Mouse (Mus musculus) ovary, adult 18-20 months (tissue): ENCODE measurements at regions not wholly inside any gene's neighbourhood (a gene's known extent, or its start where the extent isn't known, plus 50 kb on each side); places are given as distances from the start of the nearest gene placed in this dataset.
A peak's percentile ranks its signal among the peaks of the same experiment; 100 is the strongest.

Experiments used
- DNase-seq: peaks from one replicate; pipeline ENCODE4 v3.0.0; 2022; ENCODE audit warnings: low spot score, mixed read lengths

DNA sequence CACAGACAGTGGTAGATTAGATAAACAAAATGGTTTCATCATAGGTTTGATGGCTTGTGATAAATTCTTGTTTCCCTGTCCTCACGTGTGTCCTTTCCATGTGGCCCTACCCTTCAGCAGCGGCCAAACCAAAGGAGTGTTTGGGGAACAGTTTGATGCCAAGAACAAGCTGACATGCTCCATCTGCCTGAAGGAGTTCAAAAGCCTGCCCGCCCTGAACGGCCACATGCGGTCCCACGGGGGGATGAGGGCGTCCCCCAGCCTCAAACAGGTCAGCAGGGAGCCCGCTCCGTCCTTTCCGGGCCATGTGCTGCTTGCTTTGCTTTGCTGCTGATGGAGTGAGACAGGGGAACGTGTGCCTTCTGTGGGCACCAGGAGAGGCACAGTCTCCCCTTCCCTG is 51.0 kb upstream of the Mrps10 start:
- DNase-seq: no peak

DNA sequence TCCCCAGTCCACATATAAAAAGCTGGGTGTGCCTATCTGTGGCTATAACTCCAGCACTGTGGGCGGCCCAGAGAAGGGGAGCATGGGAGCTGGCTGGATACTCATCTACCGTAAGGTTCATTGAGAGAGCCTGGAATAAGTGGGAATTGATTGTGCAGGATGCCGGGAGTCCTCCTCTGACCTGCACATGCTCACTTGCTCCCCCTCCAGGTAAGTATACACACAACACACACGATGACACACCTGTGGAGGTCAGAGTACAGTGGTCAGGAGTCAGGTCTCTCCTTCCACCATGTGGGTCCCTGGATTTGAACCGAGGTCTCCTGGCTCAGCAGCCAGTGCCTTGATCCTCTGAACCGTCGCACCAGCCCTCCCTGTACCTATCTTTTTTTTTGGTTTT is 55.5 kb upstream of the Mrps10 start:
- no peak for DNase-seq

DNA sequence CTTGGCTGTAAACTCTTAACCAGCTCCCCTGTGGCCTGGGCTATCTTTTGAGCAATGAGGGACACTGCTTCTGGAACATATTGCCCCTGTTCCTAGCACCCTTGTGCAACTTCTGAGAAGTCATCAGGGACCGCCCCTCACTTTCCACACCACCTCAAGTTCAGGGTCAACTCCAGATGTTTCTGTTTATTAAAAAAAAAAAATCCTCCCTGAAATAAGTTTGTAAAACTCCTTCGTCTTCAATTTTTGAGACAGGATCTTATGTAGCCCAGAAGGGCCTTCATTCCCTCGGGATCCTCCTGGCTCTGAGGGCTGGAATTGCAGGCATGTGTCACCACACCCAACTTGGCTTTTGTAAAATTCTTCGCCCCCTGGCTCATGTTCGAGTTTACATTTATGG is 57.4 kb upstream of the Mrps10 start:
- DNase-seq: no peak

DNA sequence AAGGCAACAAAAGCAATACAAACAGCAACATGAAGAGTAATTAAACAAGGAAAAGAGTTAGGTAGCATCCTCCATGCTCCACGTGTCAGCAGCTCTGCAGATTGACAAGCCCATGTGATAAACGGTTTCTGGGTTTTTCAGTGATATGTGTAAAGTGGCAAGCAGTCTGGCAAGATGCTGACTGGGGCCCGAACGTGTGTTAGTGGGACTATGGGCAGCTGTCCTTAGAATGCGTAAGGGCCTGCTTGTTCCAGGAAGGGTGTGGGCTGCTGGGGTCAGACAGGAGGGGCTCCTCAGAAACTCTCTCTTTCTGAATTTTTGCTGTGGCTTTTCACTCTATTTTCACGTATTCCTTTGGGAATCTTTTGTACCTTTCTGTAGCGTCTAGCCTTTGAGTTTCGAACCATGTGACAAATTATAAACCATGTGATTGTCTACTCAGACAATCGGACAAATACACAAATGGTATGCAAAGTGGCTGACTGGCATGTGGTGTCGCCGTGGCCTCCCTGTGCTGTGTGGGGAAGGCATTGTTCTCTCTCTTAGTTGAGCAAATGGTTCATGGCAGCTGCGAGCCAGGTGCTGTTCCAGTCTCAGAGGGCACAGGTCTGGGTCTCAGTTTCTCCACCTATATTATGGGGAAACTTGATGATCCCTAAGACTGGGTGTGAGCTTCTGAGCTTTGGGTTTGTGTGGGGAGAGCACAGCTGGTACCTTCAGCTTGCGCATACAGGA is 62.5 kb upstream of the Mrps10 start:
- no peak for DNase-seq

DNA sequence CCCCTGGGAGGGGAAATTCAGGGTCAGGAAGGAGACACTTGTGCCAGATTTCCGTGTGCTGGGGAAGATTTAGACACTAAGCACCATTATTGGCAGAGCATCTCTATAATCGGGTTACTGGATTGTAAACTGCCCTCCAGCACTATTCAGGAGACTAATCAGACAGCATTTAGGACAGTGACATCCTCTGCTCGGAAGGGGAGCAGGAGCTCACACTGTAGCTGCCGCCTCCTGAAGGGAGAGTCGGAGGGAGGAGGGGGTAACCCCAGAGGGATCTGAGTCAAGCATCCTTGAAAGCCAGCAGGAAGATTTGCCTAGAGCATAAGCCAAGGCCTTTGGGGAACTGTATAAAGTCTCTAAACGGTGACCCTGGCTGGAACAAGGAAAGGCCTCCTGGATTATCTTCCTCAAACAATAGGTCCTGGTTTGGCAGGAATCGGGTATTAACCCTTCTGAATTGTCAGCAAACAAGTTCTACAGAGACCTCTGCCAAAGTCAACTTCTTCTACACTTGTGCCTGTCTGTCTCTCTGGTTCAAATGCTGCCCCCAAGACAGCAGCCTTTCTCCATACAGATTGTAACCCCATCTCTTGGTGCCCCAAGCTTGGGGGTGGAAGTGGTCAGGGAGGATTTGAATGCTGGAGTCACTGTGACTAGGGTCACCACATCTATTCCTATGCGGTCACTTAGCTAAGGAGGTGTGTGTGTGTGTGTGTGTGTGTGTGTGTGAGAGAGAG is 64.1 kb upstream of the Mrps10 start:
- DNase-seq: peak; percentile 59

DNA sequence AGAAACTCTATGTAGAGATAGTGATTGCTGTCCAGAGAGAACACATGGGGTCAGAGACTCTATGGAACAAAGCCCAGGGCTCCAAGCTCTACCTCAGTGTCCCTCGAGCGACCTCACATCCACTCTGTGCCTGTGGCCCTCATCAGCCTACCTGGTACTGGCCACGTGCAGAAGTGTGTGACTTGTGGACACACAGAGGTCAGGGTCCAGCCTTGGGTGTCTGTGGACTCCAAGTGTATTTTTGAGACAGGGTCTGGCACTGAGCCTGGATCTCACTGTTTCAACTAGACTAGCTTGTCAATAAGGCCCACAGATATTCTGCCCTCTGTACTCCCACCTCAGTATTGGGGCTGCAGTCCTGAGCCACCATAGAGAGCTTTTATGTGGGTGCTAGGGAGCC is 65.1 kb upstream of the Mrps10 start:
- no peak for DNase-seq

DNA sequence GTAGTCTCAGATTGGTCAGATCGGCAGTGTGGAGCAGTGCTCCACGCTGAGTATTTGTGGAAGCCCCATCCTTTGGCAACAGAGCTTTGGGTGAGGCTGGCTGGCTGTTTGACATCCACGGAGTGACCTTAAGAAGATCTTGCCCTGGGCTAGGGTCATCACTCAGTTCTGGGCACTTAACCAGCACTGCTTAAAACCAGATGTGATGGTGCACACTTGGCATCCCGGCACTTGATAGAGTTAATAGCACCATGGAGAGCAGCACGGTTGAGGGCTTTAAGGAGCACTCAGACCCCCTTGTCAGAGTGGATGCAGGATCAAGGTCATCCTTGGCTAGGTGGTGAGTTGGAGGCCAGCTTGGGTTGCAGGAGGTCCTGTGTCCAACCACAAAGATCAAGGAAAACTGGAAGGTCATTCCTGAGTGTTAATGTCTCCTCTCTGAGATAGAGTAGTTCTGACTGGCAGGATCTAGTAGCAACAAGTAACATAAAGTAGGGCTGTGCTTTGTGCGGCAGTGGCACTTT is 70.2 kb upstream of the Mrps10 start:
- DNase-seq: no peak

DNA sequence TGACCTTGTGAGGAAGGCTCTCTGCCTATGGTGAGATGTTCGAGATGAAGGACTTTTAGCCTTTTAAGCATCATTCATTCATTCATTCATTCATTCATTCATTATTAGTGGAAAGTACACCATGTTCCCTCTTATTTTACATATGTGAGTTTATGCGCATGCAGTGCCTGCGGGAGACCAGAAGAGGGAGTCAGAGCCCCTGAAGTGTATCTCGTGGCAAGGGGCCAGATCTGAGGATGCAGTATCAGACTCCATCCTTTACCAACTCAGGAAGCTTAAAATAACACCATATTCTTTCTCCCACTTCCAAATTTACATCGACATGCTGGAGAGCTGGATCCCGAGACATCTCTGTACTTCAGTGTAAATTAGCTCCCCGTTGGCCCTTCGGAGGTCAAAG is 70.7 kb upstream of the Mrps10 start:
- DNase-seq: no peak

DNA sequence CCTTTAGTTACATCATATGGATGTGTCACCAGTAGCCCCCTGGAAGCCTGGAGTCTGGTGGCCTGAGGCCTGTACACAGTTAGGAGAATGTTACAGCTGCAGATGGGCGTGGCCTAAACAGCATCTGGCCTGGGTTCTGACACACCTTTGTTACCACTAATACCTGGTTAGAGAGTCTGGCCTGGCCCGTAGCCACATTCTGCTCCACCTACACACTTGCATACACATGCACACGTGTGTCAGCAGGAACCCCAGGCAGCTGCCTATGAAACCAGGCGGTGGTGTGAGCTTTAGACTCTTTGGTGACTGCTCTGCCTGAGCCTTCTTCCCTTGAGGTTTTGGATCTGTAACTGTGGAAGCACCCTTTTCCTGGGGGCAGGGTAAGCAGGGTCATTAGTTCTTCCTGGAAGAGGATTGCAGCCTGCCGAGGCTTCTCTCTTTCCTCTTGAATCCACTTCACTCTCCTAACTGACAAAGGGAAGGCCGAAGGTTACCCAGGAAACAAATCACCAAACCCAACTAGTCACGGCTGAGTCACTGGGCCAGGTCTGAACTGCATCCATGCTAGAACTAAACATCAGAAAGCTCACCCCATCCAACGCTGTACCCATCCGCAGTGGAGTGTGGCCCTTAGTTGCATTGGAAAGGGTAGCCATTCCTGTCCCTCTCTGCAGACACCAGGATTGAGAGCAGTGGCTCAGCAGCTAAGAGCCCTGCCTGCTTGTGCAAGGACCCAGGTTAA is 71.8 kb upstream of the Mrps10 start:
- no peak for DNase-seq

DNA sequence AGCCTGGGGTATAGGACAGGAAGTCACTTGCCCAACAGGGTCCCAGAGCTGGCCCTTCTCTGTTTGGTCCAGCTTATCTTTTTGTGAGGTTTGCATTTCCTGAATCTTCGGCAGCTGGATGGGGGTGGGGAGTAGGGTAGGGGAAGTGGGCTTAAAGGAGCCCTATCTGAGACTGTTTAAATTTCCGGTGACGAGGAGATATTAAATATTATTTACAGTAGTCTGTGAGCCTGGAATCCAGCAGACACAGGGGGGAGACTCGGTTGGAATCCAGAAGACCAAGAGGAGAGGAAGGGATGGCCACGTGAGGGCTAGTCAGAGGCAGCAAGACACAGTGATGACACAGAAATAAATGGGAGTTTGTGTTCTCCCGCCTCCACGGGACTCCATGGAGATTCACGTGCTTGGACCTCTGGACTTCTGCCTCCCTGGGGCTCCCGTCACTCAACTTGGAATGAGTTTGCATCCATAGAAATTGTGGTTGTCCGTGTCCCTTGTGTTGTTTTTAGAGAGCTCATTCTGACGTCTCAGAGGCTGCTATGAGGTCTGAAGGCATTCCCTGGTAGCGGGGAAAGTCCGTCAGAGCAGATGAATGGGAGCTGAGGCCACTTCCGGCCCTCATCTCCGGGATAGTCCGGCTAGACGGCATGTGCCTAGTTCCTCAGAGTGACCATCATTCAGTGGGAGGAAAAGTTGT is 73.2 kb upstream of the Mrps10 start:
- no peak for DNase-seq

DNA sequence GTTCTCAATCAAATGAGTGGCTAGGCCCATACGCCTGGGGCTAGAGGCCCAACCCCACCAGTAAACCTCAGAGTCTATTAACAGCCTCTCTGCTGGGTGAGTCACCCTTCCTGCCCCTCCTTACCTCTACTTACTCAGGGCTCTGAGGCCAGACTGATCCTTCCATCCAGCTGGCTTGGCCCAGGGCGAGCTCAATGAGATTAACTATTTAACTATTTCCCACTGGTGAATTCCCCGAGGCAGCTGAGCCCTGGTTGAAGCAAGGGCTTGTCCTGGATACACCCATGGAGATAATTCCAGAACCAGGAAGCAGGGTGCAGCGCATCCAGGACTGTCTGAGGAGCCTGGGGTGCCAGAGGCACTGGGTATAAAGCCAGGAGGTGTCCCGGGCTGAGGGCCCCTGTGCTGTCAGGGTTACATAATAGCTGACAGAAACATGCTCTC is 74.6 kb upstream of the Mrps10 start:
- no peak for DNase-seq

DNA sequence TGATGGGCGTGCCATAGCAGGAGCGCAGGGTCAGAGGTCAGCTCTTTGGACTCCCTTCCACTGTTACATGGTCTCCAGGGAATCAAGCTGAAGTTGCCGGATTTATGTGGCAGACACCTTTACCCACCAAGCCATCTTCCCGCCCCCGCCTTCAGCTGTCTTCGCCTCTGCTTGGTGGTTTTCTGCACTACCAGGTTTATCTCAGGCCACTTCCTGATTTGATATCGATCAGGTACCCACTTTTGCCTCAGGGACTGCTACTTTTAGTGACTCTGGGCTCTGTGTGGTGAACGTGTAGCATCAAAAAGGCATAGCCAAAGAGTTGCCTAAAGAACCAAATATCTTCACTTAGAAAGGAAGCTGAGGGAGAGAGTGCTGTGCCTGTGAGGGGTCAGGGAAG is 75.5 kb upstream of the Mrps10 start:
- no peak for DNase-seq

DNA sequence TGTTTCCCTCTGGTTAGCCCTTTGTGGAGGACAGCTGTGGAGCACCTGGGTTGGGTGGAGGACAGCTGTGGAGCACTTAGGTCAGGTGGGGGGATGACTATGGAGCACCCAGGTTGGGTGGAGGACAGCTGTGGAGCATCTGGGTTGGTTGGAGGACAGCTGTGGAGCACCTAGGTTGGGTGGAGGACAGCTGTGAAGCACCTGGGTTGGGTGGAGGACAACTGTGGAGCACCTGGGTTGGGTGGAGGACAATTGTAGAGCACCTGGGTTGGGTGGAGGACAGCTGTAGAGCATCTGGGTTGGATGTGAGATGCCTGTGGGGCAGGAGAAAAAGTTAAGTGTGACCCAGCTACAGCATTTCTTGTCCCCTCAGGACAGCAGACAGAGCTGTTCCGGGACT is 77.1 kb upstream of the Mrps10 start:
- DNase-seq: no peak

DNA sequence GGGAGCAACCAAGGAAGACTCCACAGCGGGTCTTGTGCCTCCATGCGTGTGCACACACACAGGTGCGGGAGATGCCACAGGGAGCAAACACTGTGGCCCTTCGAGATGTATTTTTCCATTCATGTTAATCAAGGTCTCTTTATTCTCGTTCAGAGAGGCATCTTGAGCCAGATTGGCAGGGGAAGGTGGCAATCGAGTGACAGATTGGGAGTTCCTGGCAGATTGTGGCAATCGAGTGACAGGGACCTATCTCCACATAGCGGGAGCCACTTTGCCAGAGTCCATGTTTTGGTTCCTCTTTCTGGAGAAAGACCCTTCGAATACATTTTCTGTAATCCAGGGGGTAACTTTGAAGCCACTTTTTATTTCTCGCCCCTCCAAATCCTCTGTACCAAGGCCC is 83.1 kb upstream of the Mrps10 start:
- DNase-seq: no peak

DNA sequence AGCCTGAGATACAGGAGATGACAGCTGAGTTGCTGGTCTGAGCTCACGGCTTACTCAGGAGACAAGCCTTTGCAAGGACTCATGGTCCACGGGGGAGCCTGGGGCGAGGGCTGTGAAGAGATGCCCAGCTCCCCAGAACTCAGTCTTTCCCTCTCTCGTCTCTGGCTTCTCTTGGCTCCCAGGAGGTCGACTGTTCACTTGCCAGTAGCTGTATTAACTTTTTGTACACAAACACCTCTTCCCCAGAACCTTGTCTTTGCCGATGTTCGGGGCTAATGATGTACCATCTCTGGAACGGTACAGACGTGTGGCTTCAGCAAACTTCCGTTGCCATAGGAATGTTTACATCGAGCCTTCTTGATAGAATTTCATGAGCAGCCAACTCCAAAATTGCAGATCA is 84.5 kb upstream of the Mrps10 start:
- DNase-seq: no peak

DNA sequence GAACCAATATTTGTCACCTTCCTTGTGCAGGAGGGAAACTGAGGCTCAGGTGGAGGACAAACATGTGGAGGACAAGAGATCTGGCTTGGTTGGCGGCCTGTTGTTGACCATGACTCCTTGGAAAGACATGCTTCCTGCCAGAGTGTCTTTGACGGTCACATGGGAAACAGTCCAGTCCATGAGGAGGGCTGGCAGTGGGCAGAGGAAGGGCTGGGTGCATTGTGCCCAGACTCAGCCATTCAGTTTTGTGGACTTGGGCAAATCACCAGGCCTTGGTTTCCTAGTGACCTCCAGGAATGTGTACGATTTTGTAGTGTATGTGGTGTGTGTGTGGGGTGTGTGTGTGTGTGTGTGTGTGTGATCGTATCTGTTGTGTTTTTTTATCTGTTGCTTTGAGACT is 85.5 kb upstream of the Mrps10 start:
- no peak for DNase-seq

DNA sequence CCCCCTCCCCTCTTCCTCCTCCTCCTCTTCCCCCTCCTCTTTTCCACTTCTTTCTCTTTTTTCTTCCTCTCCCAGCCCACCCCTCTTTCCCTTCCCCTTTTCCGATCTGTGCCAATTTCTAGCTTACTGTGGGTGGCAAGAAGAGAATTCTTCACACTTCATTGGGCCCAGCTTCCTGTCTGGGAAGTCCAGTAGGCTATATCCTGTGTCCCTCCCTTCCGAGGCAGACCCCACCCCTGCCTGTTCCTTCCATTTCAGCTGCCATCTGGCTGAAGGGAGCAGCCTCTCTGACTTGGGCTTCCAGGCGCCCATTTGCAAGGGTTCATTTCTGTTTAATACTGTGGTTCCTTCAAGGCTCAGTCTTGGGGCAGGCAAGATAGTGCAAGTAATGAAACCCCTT is 86.2 kb upstream of the Mrps10 start:
- no peak for DNase-seq

DNA sequence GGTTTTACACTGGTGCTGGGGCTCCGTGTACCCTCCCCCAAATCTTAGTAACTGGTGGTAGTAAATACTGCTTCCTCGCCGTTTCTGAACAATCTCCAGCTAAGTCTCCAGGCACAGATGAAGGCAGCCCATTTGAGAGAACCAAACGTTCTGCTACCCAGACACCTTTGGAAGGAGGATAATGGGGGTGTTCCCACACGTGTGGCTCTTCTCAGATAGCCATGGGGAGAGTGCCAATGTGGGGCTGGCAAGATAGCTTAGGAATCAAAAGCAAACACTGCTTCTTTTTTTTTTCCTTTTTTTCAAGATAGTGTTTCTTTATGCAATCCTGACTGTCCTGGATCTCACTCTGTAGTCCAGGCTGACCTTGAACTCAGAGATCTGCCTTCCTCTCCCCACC is 90.8 kb upstream of the Mrps10 start:
- no peak for DNase-seq

DNA sequence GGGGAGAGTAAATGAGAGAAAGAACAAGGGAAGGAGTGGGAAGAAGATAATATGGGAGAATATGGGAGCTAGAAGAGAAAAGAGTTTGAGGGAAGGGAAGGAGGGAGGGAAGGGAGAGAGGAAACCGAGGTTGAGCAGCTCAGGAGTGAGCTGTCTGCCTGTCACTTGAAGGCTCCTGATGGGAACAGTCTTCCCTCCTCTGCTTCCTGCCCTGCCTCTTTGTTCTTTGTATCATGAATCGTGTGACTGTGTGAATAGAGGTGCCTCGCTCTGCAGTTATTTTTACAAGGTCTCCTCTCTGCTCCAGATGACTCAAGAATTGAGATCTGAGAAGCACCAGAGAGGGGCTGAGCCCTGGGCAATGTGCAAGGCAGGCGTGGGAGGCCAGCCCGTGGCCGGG is 92.0 kb upstream of the Mrps10 start:
- no peak for DNase-seq

DNA sequence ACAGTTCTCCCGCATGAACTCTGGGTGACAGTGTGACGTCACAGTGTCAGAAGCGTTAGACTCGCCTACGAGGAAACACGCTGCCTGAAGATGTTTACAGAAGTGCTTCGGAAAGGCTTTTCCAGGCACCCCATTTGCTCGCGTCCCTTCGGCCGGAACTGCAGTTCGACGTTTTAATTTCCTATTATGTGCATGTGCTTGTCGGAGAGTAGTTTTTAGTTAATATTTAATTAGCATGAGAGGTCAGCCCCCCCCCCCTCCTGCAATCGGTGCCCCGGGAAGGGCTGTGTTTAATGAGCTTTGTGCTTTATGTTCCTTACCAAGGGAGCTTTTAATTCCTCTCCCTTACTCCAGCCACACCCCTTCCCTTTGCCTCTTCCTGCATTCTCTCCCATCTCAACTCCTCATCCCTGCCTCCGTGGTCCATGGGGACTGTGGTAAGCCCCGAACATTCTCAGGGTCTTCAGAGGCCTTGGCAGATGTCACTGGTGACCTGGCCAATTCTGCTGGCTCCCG is 92.8 kb upstream of the Mrps10 start:
- no peak for DNase-seq

DNA sequence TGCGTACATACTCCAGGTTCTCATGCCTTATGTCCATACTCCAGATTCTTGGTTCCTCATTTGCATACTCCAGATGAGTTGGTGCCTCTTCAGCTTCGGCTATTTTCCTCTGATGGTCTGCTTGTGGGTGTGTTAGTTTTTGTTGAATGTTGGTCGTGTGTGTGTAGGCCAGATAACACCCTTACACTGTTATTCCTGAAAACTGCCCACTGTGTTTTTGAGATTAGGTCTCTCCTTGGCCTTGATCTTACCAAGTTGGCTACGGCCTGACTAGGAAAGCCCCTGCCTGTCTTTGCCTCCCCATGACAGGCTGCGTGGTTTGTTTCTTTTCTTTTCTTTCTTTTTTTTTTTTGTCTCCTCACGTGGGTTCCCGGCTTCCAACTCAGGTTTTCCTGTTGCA is 95.4 kb upstream of the Mrps10 start:
- no peak for DNase-seq
